Mouse (Mus musculus) CD8-positive naive resting alpha-beta T cell, adult 2 months (primary cell): ENCODE results near the gene Nox4.
"Not testable (repeated sequence)": the region's sequence is repeated elsewhere in the genome, so short reads cannot be mapped to it uniquely, and the experiment has no call there.

ENCODE experiments used
- DNase-seq, 2 experiments: peaks; one replicate each; pipeline ENCODE4 v3.0.0; 2022; ENCODE audit warnings: low read depth in 2 of 2, low spot score in 2 of 2

Gene Nox4

DNA sequence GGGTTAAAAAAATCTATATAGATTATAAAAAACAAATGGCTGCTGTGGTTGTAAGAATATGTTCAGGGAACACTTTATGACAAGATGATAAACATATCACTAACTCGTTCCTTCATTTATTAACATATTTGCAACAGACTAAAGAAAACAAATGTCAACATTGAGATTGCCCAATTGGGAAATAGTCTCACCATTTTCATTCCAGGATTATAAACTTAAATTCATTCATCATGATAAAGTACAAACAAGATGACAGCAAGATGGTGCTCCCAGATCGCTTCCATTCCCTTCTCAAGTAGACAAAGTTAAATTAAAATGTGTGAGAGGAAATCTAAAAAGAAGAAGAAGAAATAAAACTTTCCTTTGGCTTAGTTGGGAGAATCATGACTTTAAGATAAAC, 124.9 kb downstream of the Nox4 start:
- no peak for DNase-seq

DNA sequence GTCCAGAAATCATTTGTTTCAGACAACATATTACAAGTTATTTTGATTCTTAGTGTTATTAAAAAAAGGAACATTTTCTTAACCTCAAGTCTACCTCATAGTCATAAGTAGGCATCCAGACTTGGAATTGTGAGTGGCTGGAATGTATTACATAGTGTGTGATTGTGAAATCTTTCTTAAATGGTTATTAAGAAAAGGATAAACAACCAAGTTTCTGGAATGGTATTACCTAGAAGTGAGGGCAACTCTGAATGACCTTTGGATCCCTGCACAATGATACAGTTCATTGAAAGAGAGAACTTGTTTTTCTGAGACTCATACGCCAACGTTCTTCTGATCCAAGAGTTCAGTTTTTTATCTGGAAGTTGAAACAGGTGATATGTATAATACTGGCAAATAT, 125.4 kb downstream of the Nox4 start:
- DNase-seq: no peak

DNA sequence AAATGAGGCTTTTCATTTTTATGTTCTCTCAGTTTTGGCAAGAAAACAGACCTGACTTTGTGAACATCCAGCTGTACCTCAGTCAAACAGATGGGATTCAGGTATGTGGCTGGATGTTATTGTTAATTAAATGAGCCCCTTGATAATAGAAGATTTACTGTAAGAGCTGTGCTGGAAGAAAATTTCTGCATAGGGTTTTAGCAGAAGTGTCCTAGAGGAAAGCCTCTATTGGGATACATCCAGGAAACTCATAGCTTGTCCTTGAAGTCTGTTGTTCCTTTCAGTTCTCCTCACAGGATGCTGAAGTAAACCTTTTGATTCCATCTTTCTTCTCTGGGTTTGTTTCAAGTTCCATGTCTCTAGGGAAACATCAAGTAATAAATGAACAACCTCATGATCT, 128.4 kb downstream of the Nox4 start:
- DNase-seq: no peak

GRCm38 (mm10) chr7:87374935-87375334, 129.0 kb downstream of the Nox4 start:
- no peak for DNase-seq

DNA sequence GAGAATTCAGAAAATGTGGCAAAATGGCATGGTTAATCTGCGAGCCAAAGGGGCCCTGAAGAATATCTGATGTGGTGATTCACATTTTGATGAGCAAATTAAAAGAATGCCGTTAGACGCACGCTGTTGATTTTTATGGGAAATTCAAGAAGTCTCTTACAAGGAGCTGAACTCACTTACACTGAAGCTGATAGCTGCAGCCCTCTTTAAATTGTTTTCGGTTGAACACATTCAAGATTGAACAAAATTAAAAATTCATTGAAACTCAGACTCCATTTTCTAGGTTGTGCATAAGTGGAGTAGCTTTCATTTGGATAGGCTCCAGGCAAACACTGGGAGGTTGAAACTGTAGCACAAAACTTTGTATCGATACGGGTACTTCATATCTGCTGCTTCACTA, 151.1 kb downstream of the Nox4 start:
- DNase-seq: no peak

DNA sequence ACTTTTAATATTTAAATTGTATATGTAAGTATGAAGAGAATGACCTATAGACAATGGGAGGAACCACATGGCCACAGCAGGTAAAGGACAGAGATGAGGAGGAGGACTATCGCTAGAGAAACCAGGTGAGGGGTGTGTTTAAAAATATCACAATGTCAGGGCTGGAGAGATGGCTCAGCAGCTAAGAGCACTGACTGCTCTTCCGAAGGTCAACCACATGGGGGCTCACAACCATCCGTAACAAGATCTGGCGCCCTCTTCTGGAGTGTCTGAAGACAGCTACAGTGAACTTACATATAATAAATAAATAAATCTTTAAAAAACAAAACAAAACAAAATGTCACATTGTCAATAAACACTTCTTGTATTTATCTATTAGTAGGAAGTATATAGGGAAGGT, 165.5 kb downstream of the Nox4 start:
- DNase-seq: not testable (repeated sequence)

DNA sequence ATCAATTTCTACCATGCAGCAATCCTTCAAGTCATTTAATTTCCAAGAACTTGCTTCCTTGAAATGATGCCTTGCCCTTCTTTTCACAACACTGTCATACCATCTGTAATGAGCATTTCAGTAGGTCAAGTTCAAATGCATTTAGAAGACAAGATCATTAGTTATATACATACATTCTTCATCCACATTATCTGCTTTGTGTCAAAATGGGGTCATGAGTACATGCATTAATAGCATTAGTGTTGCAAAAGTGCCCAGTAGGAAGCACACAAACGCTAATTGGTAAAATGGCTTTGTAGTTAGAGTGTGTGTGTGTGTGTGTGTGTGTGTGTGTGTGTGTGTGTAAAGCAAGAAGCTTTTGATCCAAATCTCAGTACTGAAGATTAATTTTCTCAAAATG, 167.4 kb downstream of the Nox4 start:
- DNase-seq: no peak
